Mouse (Mus musculus): ENCODE results near the gene Zswim8.

GRCm38 (mm10) chr14:20738511-20738910 is 31.2 kb downstream of the Zswim8 start:
- TF ChIP-seq CTCF (IDR thresholded peaks at IDR 0.05; ENCODE audit: low read depth): no peak
- TF ChIP-seq EP300 (IDR thresholded peaks at IDR 0.05; ENCODE audit: low read depth): no peak

Measured in liver, postnatal 0 days (tissue).